Mouse (Mus musculus) liver, postnatal 0 days (tissue): ENCODE results near the gene Fam47c. TPM values are rescaled to one million over a fixed set of nuclear protein-coding genes. Genes with fewer than 3 reads are reported as not detected.

Experiments used
- ATAC-seq: fragments of 200-750 bp; cut with Nextera tagmentation; 2 replicates; pipeline ENCODE4 v1.8.0; 2017; ENCODE audit warnings: mild to moderate bottlenecking, moderate library complexity
- DNase-seq: peaks from one replicate; pipeline ENCODE4 v3.0.0-alpha.2; 2016
- H3K27ac ChIP-seq: fragments of 300-500 bp; sonication (generic); 2 replicates; pipeline ENCODE4 v1.5.1; 2014; ENCODE audit warnings: antibody characterized with exemption, moderate library complexity, mild to moderate bottlenecking, low read depth
- H3K27me3 ChIP-seq: fragments of 300-500 bp; sonication (generic); 2 replicates; pipeline ENCODE4 v1.6.1; 2014; ENCODE audit warnings: low read length, control low read depth, mixed read lengths; ENCODE audit not compliant: insufficient read depth
- H3K36me3 ChIP-seq: fragments of 300-500 bp; sonication (generic); replicated peaks from 2 replicates; pipeline ENCODE4 v1.6.1; 2014; ENCODE audit warnings: mild to moderate bottlenecking, control low read depth, low read length, moderate library complexity, mixed read lengths; ENCODE audit not compliant: insufficient read depth
- H3K4me1 ChIP-seq: fragments of 300-500 bp; sonication (generic); 2 replicates; pipeline ENCODE4 v1.6.1; 2014; ENCODE audit warnings: antibody characterized with exemption, mild to moderate bottlenecking, control low read depth; ENCODE audit not compliant: insufficient read depth
- H3K4me2 ChIP-seq: fragments of 300-500 bp; sonication (generic); 2 replicates; pipeline ENCODE4 v1.6.1; 2014; ENCODE audit warnings: low read depth, mild to moderate bottlenecking, low read length, moderate library complexity, mixed read lengths
- H3K4me3 ChIP-seq: fragments of 300-500 bp; sonication (generic); 2 replicates; pipeline ENCODE4 v1.5.1; 2014; ENCODE audit warnings: low read depth, low read length
- H3K9ac ChIP-seq: fragments of 300-500 bp; sonication (generic); replicated peaks from 2 replicates; pipeline ENCODE4 v1.6.1; 2014; ENCODE audit warnings: mild to moderate bottlenecking, moderate library complexity
- H3K9me3 ChIP-seq: fragments of 300-500 bp; sonication (generic); 2 replicates; pipeline ENCODE4 v1.6.1; 2016; ENCODE audit warnings: mild to moderate bottlenecking, control low read depth, low read length, mixed read lengths
- CTCF ChIP-seq: sonication (generic); IDR thresholded peaks from 2 replicates; pipeline ENCODE4 v1.5.1; 2016; ENCODE audit warnings: antibody characterized with exemption, low read depth
- EP300 ChIP-seq: IDR thresholded peaks from 2 replicates; pipeline ENCODE4 v1.6.1; 2016; ENCODE audit warnings: antibody characterized with exemption, low read depth, mild to moderate bottlenecking
- WGBS: fragments of 180-500 bp; shearing (Covaris S2); extraction: QIAGEN DNeasy Blood & Tissue Kit; methylation state at CpG from one replicate; pipeline ENCODE4 v1.1.7; 2014; ENCODE audit not compliant: insufficient replicate concordance; 5-methylcytosine and 5-hydroxymethylcytosine counted together
- polyA plus RNA-seq: library from polyadenylated mRNA; unstranded; fragments of >200 nt; fragmentation: Nextera tagmentation; extraction: Ambion mirVana; gene quantifications from 2 replicates; pipeline ENCODE4 v1.2.1, GENCODE M21; 2015

Gene Fam47c
- polyA plus RNA-seq = not detected in 2 replicates

DNA sequence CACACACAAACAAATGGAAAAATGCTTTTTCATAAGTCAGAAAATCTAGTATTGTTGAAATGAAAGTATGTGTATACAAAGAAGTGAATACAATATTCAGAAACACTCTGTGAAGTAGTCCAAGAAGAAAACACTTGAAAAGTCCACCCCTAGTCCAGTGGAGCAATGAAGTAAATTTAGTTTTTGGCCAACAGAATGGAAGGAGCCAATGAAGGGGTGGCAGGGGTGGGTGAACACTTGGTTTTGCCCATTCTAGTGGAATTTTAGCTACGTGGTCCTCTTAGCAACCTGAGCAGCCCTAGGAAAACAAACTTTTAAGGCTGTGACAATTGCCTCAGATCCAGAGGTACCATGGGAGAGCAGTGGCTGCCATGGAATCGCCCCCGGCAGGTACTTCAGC lies at the start of gene Fam47c:
TSS of gene Fam47c (plus strand) at position 301 of the 400 bp plus-strand sequence.
- Histone ChIP-seq H3K4me1 (no peaks in the 10 kb centered on the region), H3K27me3 (no peaks in the 10 kb centered on the region), H3K9ac (no peak within 1 kb of the TSS), H3K9me3 (no peaks in the 10 kb centered on the region), H3K4me2 (no peak within 1 kb of the TSS), H3K4me3 (no peak within 1 kb of the TSS), H3K27ac (no peak within 1 kb of the TSS), H3K36me3 (no peaks in the 10 kb centered on the region)
- WGBS = 80% methylated on average over 3 of the region's 3 CpGs
- no peak for TF ChIP-seq EP300
- TF ChIP-seq CTCF = no peak
- ATAC-seq (no peak), DNase-seq (no peak)

DNA sequence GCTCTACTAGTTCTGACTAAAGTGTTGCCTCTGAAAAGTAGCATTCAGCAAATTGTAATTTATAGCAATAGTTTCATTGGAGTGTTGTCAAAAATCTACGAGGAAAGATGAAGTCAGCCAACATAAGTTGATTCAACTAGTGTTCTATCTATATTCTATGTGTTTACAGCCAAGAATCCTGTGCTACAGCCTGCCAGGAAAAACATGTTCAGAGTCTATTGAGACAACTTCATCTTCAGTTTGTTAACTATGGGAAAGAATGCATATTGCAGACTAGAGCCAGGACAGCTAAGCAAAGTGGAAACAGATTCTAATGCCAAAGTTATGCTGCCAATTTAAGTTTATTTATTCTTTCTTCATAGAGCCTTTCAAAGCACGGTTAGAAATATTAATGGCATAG lies 31.8 kb downstream of the Fam47c start:
- no peak overlapping the region for H3K9ac ChIP-seq
- no peaks in the 10 kb centered on the region for H3K36me3 ChIP-seq
- no peaks in the 10 kb centered on the region for H3K27me3 ChIP-seq
- TF ChIP-seq CTCF (no peak), EP300 (no peak)
- no peak overlapping the region for H3K4me2 ChIP-seq
- no peaks in the 10 kb centered on the region for H3K9me3 ChIP-seq
- WGBS = 45% methylated on average over 2 of the region's 2 CpGs
- no peak overlapping the region for H3K4me3 ChIP-seq
- ATAC-seq (no peak), DNase-seq (no peak)
- no peaks in the 10 kb centered on the region for H3K4me1 ChIP-seq
- no peak overlapping the region for H3K27ac ChIP-seq

DNA sequence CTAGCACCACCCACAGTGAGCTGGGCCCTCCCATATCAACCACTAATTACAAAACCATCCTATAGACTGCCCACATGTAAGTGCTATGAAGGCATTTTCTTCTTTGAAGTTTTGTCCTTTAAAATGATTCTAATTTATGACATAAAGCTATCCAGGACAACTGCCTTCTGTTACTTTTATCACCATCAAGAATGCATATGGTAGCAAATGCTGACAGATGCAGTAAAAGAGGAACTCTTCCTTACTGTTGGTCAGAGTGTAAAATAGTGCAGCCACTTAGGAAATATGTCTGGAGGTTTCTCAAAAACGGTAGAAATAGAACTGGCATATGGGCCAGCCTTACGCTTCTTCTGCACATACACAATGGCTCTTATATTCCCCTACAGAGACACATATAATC lies 39.5 kb downstream of the Fam47c start:
- Histone ChIP-seq H3K4me2 (no peak overlapping the region), H3K4me3 (no peak overlapping the region), H3K9ac (no peak overlapping the region), H3K9me3 (no peaks in the 10 kb centered on the region), H3K27me3 (no peaks in the 10 kb centered on the region), H3K36me3 (no peaks in the 10 kb centered on the region), H3K4me1 (no peaks in the 10 kb centered on the region), H3K27ac (no peak overlapping the region)
- WGBS = 72% methylated on average over 2 of the region's 2 CpGs
- ATAC-seq (no peak), DNase-seq (no peak)
- TF ChIP-seq EP300 = no peak
- TF ChIP-seq CTCF = no peak

Other genes starting within 250 kb of the Fam47c start
- 1.0 and 1.1 TPM in 2 replicates for gene Prrg1, start 153.9 kb upstream of the Fam47c start, polyA plus RNA-seq